Mouse (Mus musculus): ENCODE results near the gene Nxpe5. TPM values are rescaled to one million over a fixed set of nuclear protein-coding genes. Genes with fewer than 3 reads are reported as not detected.
A peak's percentile ranks its signal among the peaks of the same experiment; 100 is the strongest.
"Not testable (repeated sequence)": the region's sequence is repeated elsewhere in the genome, so short reads cannot be mapped to it uniquely, and the experiment has no call there.

Gene Nxpe5
- under 1 TPM; 0.14 to 0.91 (median 0.52) TPM for total RNA-seq (2022)

- no peak for DNase-seq
These were observed at the start of gene Nxpe5 for GRCm38 (mm10) chr5:138225700-138226099. Nxpe5 (plus strand) TSS chr5:138225898.

DNA sequence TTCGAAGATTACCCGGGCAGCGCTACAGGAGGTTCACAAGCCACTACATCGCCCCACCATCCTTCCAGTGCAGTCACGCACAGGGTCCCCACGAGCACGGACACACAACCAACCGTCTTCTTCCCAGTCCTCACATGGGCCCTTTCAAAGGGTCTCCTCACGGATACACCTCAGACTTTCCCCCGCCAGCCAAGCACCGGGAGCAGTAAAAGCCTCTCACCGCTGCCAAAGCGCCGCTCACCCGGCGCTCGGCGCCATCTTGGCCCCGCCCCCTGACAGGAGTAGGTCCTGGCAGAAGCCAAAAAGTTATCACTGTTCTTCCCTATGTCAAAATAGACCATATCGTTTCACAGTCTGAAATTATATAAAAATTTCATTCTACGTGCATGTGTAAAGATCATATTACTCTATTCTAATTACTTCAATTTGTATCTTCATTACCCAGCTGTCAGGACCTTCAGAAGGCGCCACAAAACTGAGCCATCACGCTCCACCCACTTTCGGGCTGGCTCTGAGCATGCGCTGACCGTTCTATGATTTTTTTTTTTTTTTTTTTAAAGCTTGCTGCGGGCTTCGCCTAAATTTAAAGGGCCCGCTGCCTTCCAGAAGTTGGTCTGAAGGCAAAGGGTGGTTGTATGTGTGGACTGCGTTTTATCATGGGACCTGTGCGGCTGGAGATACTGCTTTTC is 38.6 kb upstream of the Nxpe5 start, which contains the start of the genes Taf6 and Cnpy4:
Gene Taf6 (minus strand): TSS at position 502 of the 689 bp plus-strand sequence.
Gene Cnpy4 (plus strand): TSS at position 536 of the 689 bp plus-strand sequence.
- peak; percentile 77 for DNase-seq

GRCm38 (mm10) chr5:138187661-138188306 is 37.9 kb upstream of the Nxpe5 start:
- peak; percentile 71 for DNase-seq

- peak; percentile 80 for DNase-seq
These were observed 31.6 kb upstream of the Nxpe5 start, which contains the start of gene Mblac1 for GRCm38 (mm10) chr5:138193771-138194727. Mblac1 (plus strand) TSS chr5:138194314.

DNA sequence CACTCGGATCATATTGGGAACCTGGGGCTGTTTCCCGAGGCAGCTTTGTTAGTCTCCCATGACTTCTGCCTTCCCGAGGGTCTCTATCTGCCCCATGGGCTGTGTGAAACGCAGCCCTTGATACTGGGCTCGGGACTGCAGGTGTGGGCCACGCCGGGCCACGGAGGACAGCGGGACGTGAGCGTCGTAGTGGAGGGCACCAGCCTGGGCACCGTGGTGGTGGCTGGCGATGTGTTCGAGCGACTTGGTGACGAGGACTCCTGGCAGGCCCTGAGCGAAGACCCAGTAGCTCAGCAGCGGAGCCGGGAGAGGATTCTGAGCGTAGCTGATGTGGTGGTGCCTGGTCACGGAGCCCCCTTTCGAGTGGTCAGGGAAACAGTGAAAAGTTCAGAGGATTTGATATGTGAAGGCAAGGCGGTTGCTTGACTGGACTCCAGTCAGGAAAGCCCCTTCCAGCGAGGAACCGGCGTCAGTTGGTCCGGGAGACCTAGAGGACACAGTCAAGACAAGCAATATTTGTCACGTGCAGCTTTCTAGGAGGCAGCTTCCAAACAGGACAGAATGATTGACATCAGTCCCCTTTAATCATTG is 30.8 kb upstream of the Nxpe5 start:
- no peak for DNase-seq

DNA sequence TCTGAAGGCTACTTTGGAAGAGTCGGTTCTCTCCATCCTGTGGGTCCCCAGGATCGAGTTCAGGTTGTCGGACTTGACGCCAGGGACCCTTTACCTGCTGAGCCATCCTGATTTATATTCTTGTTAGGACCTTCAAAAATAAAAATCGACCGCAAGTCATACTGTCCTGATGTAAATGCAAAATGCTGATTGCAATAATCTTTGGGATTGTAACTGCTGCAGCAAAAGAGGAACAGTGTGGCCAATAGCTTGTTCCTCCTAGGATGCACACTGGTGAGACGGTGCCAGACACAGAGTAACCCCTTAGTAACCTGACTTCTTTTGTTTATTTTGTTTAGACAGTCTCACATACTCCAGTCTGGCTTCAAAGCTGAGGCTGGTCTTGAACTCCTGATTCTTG is 30.2 kb upstream of the Nxpe5 start:
- no peak for DNase-seq

DNA sequence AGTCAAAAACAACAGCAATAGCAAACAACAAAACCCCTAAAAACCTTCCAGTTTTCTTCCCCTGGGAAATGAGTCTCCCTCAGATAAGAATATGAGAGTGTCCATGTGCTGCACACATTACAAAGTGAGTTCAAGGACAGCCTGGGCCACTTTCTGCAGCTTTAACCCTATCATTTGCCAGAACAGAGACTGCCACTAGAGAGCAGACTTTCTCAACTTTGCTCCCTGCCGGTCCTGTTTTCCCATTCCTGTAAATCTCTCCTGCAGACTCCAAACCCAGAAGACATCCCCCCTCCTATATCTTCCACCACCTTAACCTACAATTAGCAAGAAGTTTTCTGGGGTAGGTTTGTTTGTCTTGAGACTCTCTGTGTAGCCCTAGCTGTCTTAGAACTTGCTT is 26.1 kb upstream of the Nxpe5 start:
- DNase-seq = peak; percentile 35

DNA sequence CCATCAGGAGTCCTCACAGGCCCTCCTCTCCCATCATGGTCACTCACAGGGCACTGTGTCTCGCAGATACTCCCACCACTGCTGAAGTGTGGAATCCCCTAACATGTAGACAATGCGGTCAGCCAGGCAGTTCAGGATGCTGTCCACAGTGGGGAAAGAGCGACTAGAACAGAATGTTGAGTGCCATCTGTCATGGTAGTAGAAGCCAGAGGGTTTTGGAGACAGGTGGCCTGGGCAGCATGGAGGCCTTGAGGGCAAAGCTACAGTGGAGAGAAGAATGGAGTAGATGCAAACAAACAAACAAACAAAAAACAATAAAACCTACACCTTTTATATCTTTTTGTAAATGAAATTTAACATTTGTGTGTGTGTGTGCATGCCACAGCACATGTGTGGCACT is 23.6 kb upstream of the Nxpe5 start:
- DNase-seq = no peak

DNA sequence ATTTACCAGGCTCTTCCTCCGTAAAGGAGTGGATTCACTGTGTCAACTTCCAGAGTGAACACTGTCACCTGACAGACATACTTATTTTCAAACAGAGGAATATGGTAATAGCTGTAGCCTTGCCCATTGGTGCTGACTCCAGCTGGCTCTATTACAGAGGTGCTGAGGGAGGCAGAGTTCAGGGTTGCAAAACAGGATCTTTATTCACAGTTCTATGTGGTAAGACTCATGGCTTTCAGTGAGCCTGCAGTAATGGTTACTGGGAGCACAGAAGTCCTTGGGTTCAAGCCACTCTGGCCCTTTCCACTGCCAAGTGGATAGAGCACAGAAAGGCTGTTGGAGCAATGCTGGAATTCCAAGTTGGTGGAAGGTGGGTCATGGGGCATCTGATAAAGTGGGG is 18.4 kb upstream of the Nxpe5 start:
- peak; percentile 33 for DNase-seq

DNA sequence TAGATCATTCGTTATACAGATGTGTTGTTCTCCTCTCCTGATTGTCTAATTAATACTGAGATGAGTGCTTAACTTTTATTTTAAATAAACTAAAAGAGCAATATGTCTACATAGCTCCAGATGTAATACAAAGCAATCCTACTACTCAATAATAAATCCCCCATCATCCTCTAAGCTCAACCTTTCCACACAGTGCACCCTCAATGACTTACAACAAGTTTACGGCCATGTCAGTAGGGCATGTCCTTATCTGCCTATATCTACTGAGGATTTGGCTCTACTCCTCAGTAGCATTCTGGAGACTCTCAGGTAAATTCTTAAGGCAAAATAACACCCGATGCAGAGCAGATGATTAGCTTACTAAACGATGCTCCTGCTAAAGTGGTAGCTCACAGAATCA is 17.8 kb upstream of the Nxpe5 start:
- no peak for DNase-seq

DNA sequence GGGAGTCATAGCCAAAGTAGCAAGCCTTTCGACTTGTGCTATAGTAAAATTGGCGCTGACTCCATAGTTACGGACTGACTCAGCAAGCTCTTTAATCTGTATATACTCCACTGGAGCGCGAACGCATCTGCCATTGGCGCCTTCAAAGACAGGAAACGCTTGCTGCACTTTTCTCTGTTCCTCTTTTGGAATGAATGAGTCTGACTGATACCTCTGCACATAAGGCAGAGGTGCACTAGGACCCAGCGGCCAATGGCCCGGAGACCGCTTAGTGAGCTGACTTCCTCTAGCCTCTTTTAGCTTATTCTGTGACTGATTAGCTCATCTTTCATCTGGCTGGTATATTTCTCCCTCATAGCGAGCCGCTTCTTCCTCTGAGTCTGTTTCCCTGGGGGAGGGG is 9.1 kb upstream of the Nxpe5 start:
- DNase-seq = not testable (repeated sequence)

GRCm38 (mm10) chr5:138219864-138220263 is 5.8 kb upstream of the Nxpe5 start:
- no peak for DNase-seq

DNA sequence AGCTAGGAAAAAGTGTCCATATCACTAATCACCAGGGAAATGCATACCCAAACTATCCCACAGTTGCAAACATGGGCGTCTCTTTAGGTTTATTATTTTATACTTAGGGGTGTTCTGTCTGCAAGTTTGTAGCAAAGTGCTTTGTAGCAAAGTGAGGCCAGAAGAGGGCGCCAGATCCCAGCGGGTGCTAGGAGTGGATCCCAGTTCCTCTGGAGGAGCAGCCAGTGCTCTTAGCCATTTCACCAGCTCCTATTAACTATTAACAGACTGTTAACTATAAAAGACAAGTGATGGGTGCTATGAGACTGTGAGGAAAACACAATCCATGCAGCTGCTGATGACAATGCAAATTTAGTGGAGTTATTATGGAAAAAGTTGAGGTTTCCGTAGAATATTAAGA is 3.6 kb upstream of the Nxpe5 start:
- DNase-seq = peak; percentile 76

GRCm38 (mm10) chr5:138223287-138223686 is 2.4 kb upstream of the Nxpe5 start:
- DNase-seq = no peak

DNA sequence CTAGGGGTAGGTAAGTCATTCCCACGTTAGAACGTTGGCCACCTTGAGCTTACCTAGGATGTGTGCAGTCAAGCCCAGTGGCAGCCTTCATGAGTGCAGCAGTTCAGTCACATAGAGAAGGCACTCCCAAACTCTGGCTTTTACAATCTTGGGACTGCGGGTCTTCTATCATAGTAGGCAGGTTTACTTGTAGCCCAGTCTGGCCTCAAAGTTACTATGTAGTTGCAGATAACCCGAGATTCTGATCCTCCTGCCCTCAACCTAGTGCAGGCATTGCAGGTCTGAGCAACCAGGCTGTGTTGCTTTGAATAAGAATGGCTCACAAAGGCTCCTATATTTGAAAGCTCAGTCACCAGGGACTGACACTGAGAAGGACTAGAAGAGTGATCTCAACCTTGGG is 793 bp downstream of the Nxpe5 start:
- no peak for DNase-seq

DNA sequence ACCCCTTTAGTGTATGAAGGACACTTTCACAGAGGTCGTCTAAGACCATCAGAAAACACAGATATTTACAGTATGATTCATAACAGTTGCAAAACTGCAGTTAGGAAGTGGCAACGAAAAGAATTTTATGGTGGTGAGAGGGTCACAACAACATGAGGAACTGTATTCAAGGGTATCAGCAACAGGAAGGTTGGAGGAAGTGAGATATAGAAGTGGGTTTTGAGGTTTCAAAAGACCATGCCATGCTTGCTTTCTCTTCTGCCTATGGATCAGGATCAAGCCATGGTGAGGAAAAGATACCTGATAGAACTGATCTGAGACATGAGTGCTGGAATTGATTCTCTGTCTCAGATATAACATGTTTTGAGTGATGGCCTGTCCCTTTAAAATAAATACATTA is 1.7 kb downstream of the Nxpe5 start:
- no peak for DNase-seq

GRCm38 (mm10) chr5:138228026-138228425 is 2.3 kb downstream of the Nxpe5 start:
- DNase-seq = no peak

DNA sequence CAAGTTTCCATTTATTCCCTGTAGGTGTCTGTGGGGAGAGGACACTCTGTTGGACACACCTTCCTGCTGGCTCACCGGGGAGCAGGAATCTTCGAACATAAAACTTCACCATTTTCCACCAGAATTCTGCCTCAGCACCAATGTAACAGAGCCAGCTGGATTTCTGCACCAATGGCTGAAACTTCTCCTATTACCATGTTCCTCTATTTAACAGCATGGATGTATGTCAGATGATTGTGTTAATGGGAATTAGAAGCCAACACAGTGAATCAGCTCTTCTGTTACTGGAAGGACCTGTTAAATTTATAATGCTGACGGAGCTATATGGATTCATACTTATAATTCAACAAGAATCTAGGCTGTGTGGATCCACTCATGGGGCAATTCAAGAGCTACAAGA is 3.8 kb downstream of the Nxpe5 start:
- DNase-seq = no peak

DNA sequence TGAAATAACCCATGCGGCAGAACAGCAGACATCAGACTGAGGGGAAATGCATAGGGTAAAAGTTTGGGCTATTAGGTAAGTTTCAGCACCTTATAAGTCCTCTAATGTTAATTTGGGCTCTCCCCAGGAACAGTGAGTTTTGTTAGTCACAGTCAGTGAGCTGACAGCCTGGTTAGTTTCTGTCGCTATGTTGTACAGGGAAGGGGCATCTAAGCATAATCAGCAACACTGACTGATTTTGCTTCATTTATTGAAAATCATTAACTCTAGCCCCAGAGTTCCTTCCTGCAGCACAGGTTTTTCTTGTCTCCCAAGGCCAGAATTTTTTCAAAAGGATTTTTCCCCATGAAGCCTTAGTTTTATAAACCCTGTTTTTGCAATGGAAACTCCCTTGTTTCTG is 8.1 kb downstream of the Nxpe5 start:
- DNase-seq = no peak

DNA sequence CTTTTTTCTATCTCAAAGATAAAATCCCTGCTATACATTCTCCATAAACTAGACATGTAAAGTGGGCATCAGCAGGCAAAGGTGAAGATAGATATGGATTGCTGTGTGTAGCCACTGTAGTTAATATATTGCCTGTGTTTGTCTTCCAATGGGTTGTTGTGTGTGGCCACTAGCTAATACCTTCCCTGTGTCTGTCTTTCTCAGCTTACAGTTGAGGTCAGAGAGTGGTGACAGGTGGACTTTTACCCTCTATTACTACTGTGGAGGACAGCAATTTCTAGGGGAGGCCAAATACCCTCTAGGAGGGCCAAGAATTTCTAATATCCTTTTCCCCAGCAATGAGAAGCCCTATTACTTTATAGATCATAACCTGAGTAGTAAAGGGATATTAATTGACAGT is 8.5 kb downstream of the Nxpe5 start:
- DNase-seq = no peak

DNA sequence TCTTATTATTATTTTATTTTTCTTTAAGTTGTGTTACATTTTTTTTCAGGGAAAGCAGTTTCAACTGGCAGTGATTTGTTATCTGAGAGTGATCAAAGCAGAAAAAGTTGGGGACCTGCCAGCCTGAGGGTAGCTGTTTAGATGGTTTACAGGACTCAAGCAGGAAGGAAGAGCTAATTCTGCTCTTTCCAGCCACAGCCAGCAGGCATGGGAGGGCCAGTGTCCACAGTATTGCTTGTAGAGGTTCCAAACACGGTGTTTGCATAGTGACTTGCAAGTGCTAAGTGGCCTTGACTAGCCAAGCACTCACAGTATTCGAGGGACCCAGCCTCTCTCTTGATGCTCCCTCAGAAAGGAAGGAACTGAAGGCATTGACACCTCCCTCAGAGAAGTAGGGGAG is 15.8 kb downstream of the Nxpe5 start:
- DNase-seq = no peak

DNA sequence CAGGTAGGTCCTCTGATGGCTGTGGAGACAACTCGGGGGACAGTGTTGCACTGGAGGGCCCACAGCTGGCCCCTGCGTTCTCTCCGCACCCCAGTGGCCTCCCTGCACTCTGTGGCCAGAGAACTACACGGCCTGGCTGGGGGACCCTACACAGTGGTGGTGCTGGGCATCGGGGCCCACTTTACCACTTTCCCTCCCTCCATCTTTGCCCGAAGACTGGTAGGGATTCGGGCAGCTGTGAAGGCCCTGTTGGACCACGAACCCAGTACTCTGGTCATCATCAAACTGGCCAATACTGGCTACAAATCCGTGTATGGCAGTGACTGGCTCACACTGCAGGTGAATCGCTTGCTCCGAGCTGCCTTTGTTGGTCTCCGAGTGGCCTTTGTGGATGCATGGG is 25.4 kb downstream of the Nxpe5 start:
- no peak for DNase-seq

GRCm38 (mm10) chr5:138253061-138253460 is 27.4 kb downstream of the Nxpe5 start:
- no peak for DNase-seq
